Comparison of ENCODE assay signal across 11 mouse cellular contexts in the genomic region with DNA sequence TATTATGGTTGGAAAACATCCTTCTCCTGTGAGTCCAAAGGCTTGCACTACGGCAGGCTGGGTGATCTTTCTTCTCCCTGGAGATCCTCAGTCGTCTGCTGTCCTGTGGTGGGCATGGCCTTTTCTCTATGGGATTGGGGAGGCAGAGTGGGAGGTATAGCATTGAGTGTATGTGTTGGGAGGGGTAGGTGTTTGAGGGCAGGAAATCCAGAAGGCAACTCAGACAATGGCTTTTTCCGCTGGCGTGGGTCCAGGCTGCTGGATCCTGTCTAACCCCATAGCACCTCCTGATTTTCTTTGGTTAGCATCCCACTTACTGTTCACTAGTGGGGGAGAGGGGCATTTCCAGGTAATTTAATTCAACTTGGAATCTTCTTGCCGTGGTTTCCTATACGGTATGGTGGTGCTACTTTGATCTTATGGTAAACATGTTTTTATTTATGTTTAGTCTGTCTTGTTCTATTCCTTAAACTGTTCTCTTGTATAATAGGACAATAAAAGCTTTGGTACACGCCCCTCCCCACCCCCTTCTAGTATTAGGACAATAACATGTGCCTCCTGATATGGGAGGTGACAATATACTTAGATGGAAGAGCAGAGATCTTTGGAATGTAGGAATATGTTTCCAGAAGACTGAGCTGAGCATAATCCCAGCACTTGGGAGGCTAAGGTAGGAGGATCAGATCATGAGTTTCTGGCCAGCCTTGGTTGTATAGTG. TPM values are rescaled to one million over a fixed set of nuclear protein-coding genes. Genes with fewer than 3 reads are reported as not detected.
DNase-seq lines count a peak whose midpoint lies in the region; ATAC-seq and TF ChIP-seq lines count a peak whose summit lies in the region.
"Had no signal": no experiment of that assay in that cellular context is flagged by ENCODE, and none has a peak within 500 bp of the region (broad histone marks: within the 10 kb centered on the region; RNA-seq: fewer than 3 reads in every experiment).

No protein-coding gene starts in this region.

- H3K9me3 ChIP-seq in intestine, embryonic 14.5 days (ENCODE audit: control insufficient read depth, low read length), result no peaks in the 10 kb centered on the region
- no peaks in the 10 kb centered on the region for H3K9me3 ChIP-seq in intestine, postnatal 0 days (ENCODE audit: control insufficient read depth)
- no peaks in the 10 kb centered on the region for H3K9me3 ChIP-seq in heart, embryonic 11.5 days (replicated peaks; ENCODE audit: control insufficient read depth, low read length)
- H3K9me3 ChIP-seq in kidney, embryonic 16.5 days (ENCODE audit: low read length), result no peaks in the 10 kb centered on the region

- ATAC-seq in intestine, embryonic 14.5 days (replicated peaks; ENCODE audit: low FRiP score, low TSS enrichment, low read depth), result no peak
- no peak for ATAC-seq in intestine, postnatal 0 days
- peak; percentile 42; the same call in 1 of the 2 replicates for ATAC-seq in heart, embryonic 11.5 days (replicated peaks; ENCODE audit: insufficient number of reproducible peaks, low FRiP score, low TSS enrichment)
- ATAC-seq in kidney, embryonic 16.5 days (ENCODE audit: low FRiP score, low TSS enrichment), result peak; percentile 40

- no peak overlapping the region for H3K9ac ChIP-seq in intestine, embryonic 14.5 days (ENCODE audit: low read length)
- H3K9ac ChIP-seq in intestine, postnatal 0 days (ENCODE audit: low read depth, low read length), result no peak overlapping the region
- peak overlapping the region; percentile 46; the same call in 1 of the 2 replicates for H3K9ac ChIP-seq in heart, embryonic 11.5 days (ENCODE audit: low read depth, low read length)
- H3K9ac ChIP-seq in kidney, embryonic 16.5 days (replicated peaks; ENCODE audit: low read length), result no peak overlapping the region

- H3K4me3 ChIP-seq in intestine, embryonic 14.5 days (ENCODE audit: low read depth, low read length), result no peak overlapping the region
- H3K4me3 ChIP-seq in intestine, postnatal 0 days (ENCODE audit: low read depth, low read length), result no peak overlapping the region
- no peak overlapping the region for H3K4me3 ChIP-seq in heart, embryonic 11.5 days (ENCODE audit: low read depth, low read length)
- peak overlapping the region; percentile 25 for H3K4me3 ChIP-seq in kidney, embryonic 16.5 days (ENCODE audit: low read length)

- no peak for TF ChIP-seq CTCF in intestine, postnatal 0 days (IDR thresholded peaks at IDR 0.05; ENCODE audit: low read depth)

- H3K4me2 ChIP-seq in intestine, embryonic 14.5 days (ENCODE audit: low read length), result 0 out of 2 replicates have a peak overlapping the region, but pooled peaks have one; percentile 11
- H3K4me2 ChIP-seq in intestine, postnatal 0 days (replicated peaks; ENCODE audit: low read depth), result no peak overlapping the region
- peak overlapping the region; percentile 9 for H3K4me2 ChIP-seq in heart, embryonic 11.5 days
- peak overlapping the region; percentile 0; the same call in 1 of the 2 replicates for H3K4me2 ChIP-seq in kidney, embryonic 16.5 days (replicated peaks; ENCODE audit: low read depth, low read length)

- WGBS in intestine, embryonic 14.5 days, result 61% methylated on average over 7 of the region's 7 CpGs
- 62% methylated on average over 7 of the region's 7 CpGs for WGBS in intestine, postnatal 0 days
- WGBS in heart, embryonic 11.5 days (ENCODE audit: insufficient replicate concordance), result 49% methylated on average over 7 of the region's 7 CpGs
- WGBS in kidney, embryonic 16.5 days, result 61% methylated on average over 7 of the region's 7 CpGs

- H3K27me3 ChIP-seq in intestine, embryonic 14.5 days (replicated peaks; ENCODE audit: control insufficient read depth, insufficient read depth, low read length), result no peaks in the 10 kb centered on the region
- H3K27me3 ChIP-seq in intestine, postnatal 0 days (replicated peaks; ENCODE audit: control insufficient read depth, insufficient read depth, low read length), result no peaks in the 10 kb centered on the region
- H3K27me3 ChIP-seq in heart, embryonic 11.5 days (ENCODE audit: control insufficient read depth, insufficient read depth, low read length), result no peaks in the 10 kb centered on the region
- H3K27me3 ChIP-seq in kidney, embryonic 16.5 days (ENCODE audit: insufficient read depth, low read length), result no peaks in the 10 kb centered on the region
- H3K27me3 ChIP-seq: CH12.LX had no signal

- H3K4me1 ChIP-seq in intestine, embryonic 14.5 days (replicated peaks; ENCODE audit: control insufficient read depth, insufficient read depth, low read length), result peaks cover 16% of the 10 kb centered on the region
- no peaks in the 10 kb centered on the region for H3K4me1 ChIP-seq in intestine, postnatal 0 days (replicated peaks; ENCODE audit: control insufficient read depth, insufficient read depth, low read length)
- H3K4me1 ChIP-seq in heart, embryonic 11.5 days (ENCODE audit: control insufficient read depth, insufficient read depth, low read length), result peaks cover 17% of the 10 kb centered on the region
- peaks cover 11% of the 10 kb centered on the region for H3K4me1 ChIP-seq in kidney, embryonic 16.5 days (ENCODE audit: insufficient read depth, low read length)

- no peak for DNase-seq in intestine, embryonic 14.5 days (ENCODE audit: low spot score)
- peak; percentile 81 to 88 for DNase-seq in lung, postnatal 4 days
- DNase-seq in cerebellum, adult 11-12 months, result no peak
- DNase-seq in frontal cortex, postnatal 14 days (ENCODE audit: low spot score in 2 of 2), result no peak
- DNase-seq in thymus, postnatal 36 days, result no peak

- H3K27ac ChIP-seq in intestine, embryonic 14.5 days (ENCODE audit: low read depth), result peak overlapping the region; percentile 65
- H3K27ac ChIP-seq in intestine, postnatal 0 days (ENCODE audit: low read depth, low read length), result no peak overlapping the region
- H3K27ac ChIP-seq in heart, embryonic 11.5 days (ENCODE audit: low read depth, low read length), result peak overlapping the region; percentile 58
- H3K27ac ChIP-seq in kidney, embryonic 16.5 days (ENCODE audit: low read length), result peak overlapping the region; percentile 83

- no peaks in the 10 kb centered on the region for H3K36me3 ChIP-seq in intestine, embryonic 14.5 days (ENCODE audit: control insufficient read depth, insufficient read depth, low read length)
- H3K36me3 ChIP-seq in intestine, postnatal 0 days (ENCODE audit: control insufficient read depth, insufficient read depth), result no peaks in the 10 kb centered on the region
- H3K36me3 ChIP-seq in heart, embryonic 11.5 days (ENCODE audit: control insufficient read depth, insufficient read depth, low read length), result no peaks in the 10 kb centered on the region
- no peaks in the 10 kb centered on the region for H3K36me3 ChIP-seq in kidney, embryonic 16.5 days (ENCODE audit: insufficient read depth, low read length)

RNA-seq across cellular contexts. Expression of a gene that starts 17.4 kb away (rescaled TPM):
- 64.9 and 69.4 TPM in 2 replicates for polyA plus RNA-seq in intestine, embryonic 14.5 days (2014; fragmentation: Nextera tagmentation; extraction: Ambion mirVana)
- 25.0 and 25.8 TPM in 2 replicates for polyA plus RNA-seq in intestine, postnatal 0 days (2015; fragmentation: Nextera tagmentation; extraction: Ambion mirVana)
- 66.4 and 82.7 TPM in 2 replicates for polyA plus RNA-seq in heart, embryonic 11.5 days (2014; fragmentation: Nextera tagmentation; extraction: Ambion mirVana)
- 40.7 and 44.3 TPM in 2 replicates for polyA plus RNA-seq in kidney, embryonic 16.5 days (2015; fragmentation: Nextera tagmentation; extraction: Ambion mirVana)

RNA-seq across cellular contexts. Expression of a gene that starts 44.0 kb away (rescaled TPM):
- 7.2 and 7.5 TPM in 2 replicates for polyA plus RNA-seq in intestine, embryonic 14.5 days (2014; fragmentation: Nextera tagmentation; extraction: Ambion mirVana)
- polyA plus RNA-seq in intestine, postnatal 0 days (2015; fragmentation: Nextera tagmentation; extraction: Ambion mirVana), result 2.9 and 3.1 TPM in 2 replicates
- 10.2 and 11.6 TPM in 2 replicates for polyA plus RNA-seq in heart, embryonic 11.5 days (2014; fragmentation: Nextera tagmentation; extraction: Ambion mirVana)
- polyA plus RNA-seq in kidney, embryonic 16.5 days (2015; fragmentation: Nextera tagmentation; extraction: Ambion mirVana), result 12.4 and 14.4 TPM in 2 replicates

RNA-seq across cellular contexts. Expression of a gene that starts 46.3 kb away (rescaled TPM):
- polyA plus RNA-seq in intestine, embryonic 14.5 days (2014; fragmentation: Nextera tagmentation; extraction: Ambion mirVana), result not detected in 2 replicates
- polyA plus RNA-seq in intestine, postnatal 0 days (2015; fragmentation: Nextera tagmentation; extraction: Ambion mirVana), result 0.23 TPM in 1 of 2 replicates, not detected in the other
- 38.0 and 38.5 TPM in 2 replicates for polyA plus RNA-seq in heart, embryonic 11.5 days (2014; fragmentation: Nextera tagmentation; extraction: Ambion mirVana)
- 0.27 TPM in 1 of 2 replicates, not detected in the other for polyA plus RNA-seq in kidney, embryonic 16.5 days (2015; fragmentation: Nextera tagmentation; extraction: Ambion mirVana)
- polyA plus RNA-seq: midbrain, postnatal 0 days; spleen, adult 2 months had no signal

Comparison
In these comparisons a context has a peak if more than half of its experiments do, and no peak if none do; other contexts are left out.
1. ATAC-seq: peak in heart, embryonic 11.5 days (single experiment) and kidney, embryonic 16.5 days (single experiment); none in intestine, embryonic 14.5 days (single experiment) and intestine, postnatal 0 days (single experiment).
2. DNase-seq: peak in lung, postnatal 4 days (2 of 2); none in intestine, embryonic 14.5 days (single experiment), cerebellum, adult 11-12 months (single experiment), frontal cortex, postnatal 14 days (0 of 2) and thymus, postnatal 36 days (0 of 2).
3. RNA of a gene that starts 46.3 kb away (polyA plus RNA-seq): 38.0 to 38.5 TPM in heart, embryonic 11.5 days; 0.27 TPM in kidney, embryonic 16.5 days, 0.23 TPM in intestine, postnatal 0 days and not detected in intestine, embryonic 14.5 days; every median in the first group is over 10 times any median in the second.